Mouse (Mus musculus): ENCODE results near the gene Prmt3. TPM values are rescaled to one million over a fixed set of nuclear protein-coding genes. Genes with fewer than 3 reads are reported as not detected.

The Prmt3 gene
- polyA plus RNA-seq, 1 experiment from 2014 or later, result 63.8 TPM

GRCm38 (mm10) chr7:49895296-49895695, 117.2 kb downstream of the Prmt3 start:
- no peak overlapping the region for H3K9ac ChIP-seq (replicated peaks; ENCODE audit: low read length)
- no peak for DNase-seq (ENCODE audit: low spot score)
- no peak overlapping the region for H3K4me3 ChIP-seq (ENCODE audit: low read depth, low read length)
- no peak for ATAC-seq (replicated peaks; ENCODE audit: insufficient number of reproducible peaks, low FRiP score, low TSS enrichment, low read depth)
- H3K36me3 ChIP-seq (replicated peaks; ENCODE audit: control insufficient read depth, insufficient read depth, low read depth, low read length), result no peaks in the 10 kb centered on the region
- H3K27ac ChIP-seq (replicated peaks; ENCODE audit: low read depth, low read length), result no peak overlapping the region
- no peaks in the 10 kb centered on the region for H3K4me1 ChIP-seq (ENCODE audit: control insufficient read depth, insufficient read depth, low read length)
- H3K27me3 ChIP-seq (ENCODE audit: control insufficient read depth, insufficient read depth, low read length), result no peaks in the 10 kb centered on the region
- no peak overlapping the region for H3K4me2 ChIP-seq (ENCODE audit: low read depth, low read length)
- 77% methylated on average over 6 of the region's 6 CpGs for WGBS
- H3K9me3 ChIP-seq (replicated peaks; ENCODE audit: control insufficient read depth, low read length), result no peaks in the 10 kb centered on the region

- 18% methylated on average over 9 of the region's 9 CpGs for WGBS
- no peak overlapping the region for H3K4me2 ChIP-seq (ENCODE audit: low read depth, low read length)
- no peak overlapping the region for H3K4me3 ChIP-seq (ENCODE audit: low read depth, low read length)
- no peak overlapping the region for H3K27ac ChIP-seq (replicated peaks; ENCODE audit: low read depth, low read length)
- H3K9me3 ChIP-seq (replicated peaks; ENCODE audit: control insufficient read depth, low read length), result no peaks in the 10 kb centered on the region
- ATAC-seq (replicated peaks; ENCODE audit: insufficient number of reproducible peaks, low FRiP score, low TSS enrichment, low read depth), result no peak
- H3K9ac ChIP-seq (replicated peaks; ENCODE audit: low read length), result no peak overlapping the region
- H3K4me1 ChIP-seq (ENCODE audit: control insufficient read depth, insufficient read depth, low read length), result no peaks in the 10 kb centered on the region
- no peak for DNase-seq (ENCODE audit: low spot score)
- H3K27me3 ChIP-seq (ENCODE audit: control insufficient read depth, insufficient read depth, low read length), result peaks cover 12% of the 10 kb centered on the region
- no peaks in the 10 kb centered on the region for H3K36me3 ChIP-seq (replicated peaks; ENCODE audit: control insufficient read depth, insufficient read depth, low read depth, low read length)
Measured at GRCm38 (mm10) chr7:49902003-49902552, 123.9 kb downstream of the Prmt3 start.

GRCm38 (mm10) chr7:49907191-49908171, 129.3 kb downstream of the Prmt3 start:
- peaks cover 61% of the 10 kb centered on the region for H3K27me3 ChIP-seq (ENCODE audit: control insufficient read depth, insufficient read depth, low read length)
- ATAC-seq (replicated peaks; ENCODE audit: insufficient number of reproducible peaks, low FRiP score, low TSS enrichment, low read depth) (no peak), DNase-seq (ENCODE audit: low spot score) (no peak)
- H3K36me3 ChIP-seq (replicated peaks; ENCODE audit: control insufficient read depth, insufficient read depth, low read depth, low read length), result no peaks in the 10 kb centered on the region
- H3K9ac ChIP-seq (replicated peaks; ENCODE audit: low read length), result no peak overlapping the region
- no peak overlapping the region for H3K4me3 ChIP-seq (ENCODE audit: low read depth, low read length)
- no peaks in the 10 kb centered on the region for H3K9me3 ChIP-seq (replicated peaks; ENCODE audit: control insufficient read depth, low read length)
- no peak overlapping the region for H3K4me2 ChIP-seq (ENCODE audit: low read depth, low read length)
- no peaks in the 10 kb centered on the region for H3K4me1 ChIP-seq (ENCODE audit: control insufficient read depth, insufficient read depth, low read length)
- no peak overlapping the region for H3K27ac ChIP-seq (replicated peaks; ENCODE audit: low read depth, low read length)
- 3% methylated on average over 28 of the region's 28 CpGs for WGBS

Other genes with a start within 250 kb of the Prmt3 start
- 4.3 and 7.6 TPM in 2 replicates for gene Dbx1, start 141.5 kb upstream of the Prmt3 start, polyA plus RNA-seq (2014; fragmentation: Nextera tagmentation; extraction: Ambion mirVana)
- gene Htatip2, start 19.2 kb upstream of the Prmt3 start, polyA plus RNA-seq (2014; fragmentation: Nextera tagmentation; extraction: Ambion mirVana), result 4.4 and 5.6 TPM in 2 replicates
- gene Slc6a5, start 131.8 kb downstream of the Prmt3 start, polyA plus RNA-seq (2014; fragmentation: Nextera tagmentation; extraction: Ambion mirVana), result 0.06 and 0.15 TPM in 2 replicates
- 1.5 and 1.8 TPM in 2 replicates for gene Nell1, start 196.5 kb downstream of the Prmt3 start, polyA plus RNA-seq (2014; fragmentation: Nextera tagmentation; extraction: Ambion mirVana)